Mouse (Mus musculus) neural tube, embryonic 14.5 days (tissue): Measurements from ENCODE around the gene C2cd2. TPM values are rescaled to one million over a fixed set of nuclear protein-coding genes. Genes with fewer than 3 reads are reported as not detected.

Experiments used
- ATAC-seq: fragments of 200-750 bp; cut with Nextera tagmentation; 2 replicates; pipeline ENCODE4 v1.8.0; 2017; ENCODE audit warnings: low read depth, mild to moderate bottlenecking, moderate TSS enrichment, moderate library complexity
- H3K27ac ChIP-seq: fragments of 300-500 bp; sonication (generic); 2 replicates; pipeline ENCODE4 v1.5.1; 2014; ENCODE audit warnings: low read depth, mild to moderate bottlenecking, control low read depth, low read length, moderate library complexity, mixed read lengths
- H3K27me3 ChIP-seq: fragments of 300-500 bp; sonication (generic); 2 replicates; pipeline ENCODE4 v1.6.1; 2014; ENCODE audit warnings: low read length; ENCODE audit not compliant: control insufficient read depth, insufficient read depth
- H3K36me3 ChIP-seq: fragments of 300-500 bp; sonication (generic); 2 replicates; pipeline ENCODE4 v1.6.1; 2014; ENCODE audit warnings: low read length, mixed read lengths; ENCODE audit not compliant: control insufficient read depth, insufficient read depth
- H3K4me1 ChIP-seq: fragments of 300-500 bp; sonication (generic); 2 replicates; pipeline ENCODE4 v1.6.1; 2014; ENCODE audit warnings: low read length; ENCODE audit not compliant: control insufficient read depth, insufficient read depth
- H3K4me2 ChIP-seq: fragments of 300-500 bp; sonication (generic); 2 replicates; pipeline ENCODE4 v1.6.1; 2014; ENCODE audit warnings: mild to moderate bottlenecking, low read depth, low read length, control low read depth
- H3K4me3 ChIP-seq: fragments of 300-500 bp; sonication (generic); 2 replicates; pipeline ENCODE4 v1.5.1; 2014; ENCODE audit warnings: low read depth, low read length, control low read depth, mixed read lengths
- H3K9ac ChIP-seq: fragments of 300-500 bp; sonication (generic); replicated peaks from 2 replicates; pipeline ENCODE4 v1.6.1; 2014; ENCODE audit warnings: low read depth, mild to moderate bottlenecking, control low read depth, low read length, mixed read lengths
- H3K9me3 ChIP-seq: fragments of 300-500 bp; sonication (generic); 2 replicates; pipeline ENCODE4 v1.6.1; 2016; ENCODE audit warnings: low read length; ENCODE audit not compliant: control insufficient read depth
- WGBS: fragments of 180-500 bp; shearing (Covaris S2); extraction: QIAGEN DNeasy Blood & Tissue Kit; methylation state at CpG from one replicate; pipeline ENCODE4 v1.1.7; 2014; 5-methylcytosine and 5-hydroxymethylcytosine counted together
- polyA plus RNA-seq: library from polyadenylated mRNA; unstranded; fragments of >200 nt; fragmentation: Nextera tagmentation; extraction: Ambion mirVana; gene quantifications from 2 replicates; pipeline ENCODE4 v1.2.1, GENCODE M21; 2014

The C2cd2 gene
- polyA plus RNA-seq, 1 experiment from 2014 or later, result 15.0 TPM

DNA sequence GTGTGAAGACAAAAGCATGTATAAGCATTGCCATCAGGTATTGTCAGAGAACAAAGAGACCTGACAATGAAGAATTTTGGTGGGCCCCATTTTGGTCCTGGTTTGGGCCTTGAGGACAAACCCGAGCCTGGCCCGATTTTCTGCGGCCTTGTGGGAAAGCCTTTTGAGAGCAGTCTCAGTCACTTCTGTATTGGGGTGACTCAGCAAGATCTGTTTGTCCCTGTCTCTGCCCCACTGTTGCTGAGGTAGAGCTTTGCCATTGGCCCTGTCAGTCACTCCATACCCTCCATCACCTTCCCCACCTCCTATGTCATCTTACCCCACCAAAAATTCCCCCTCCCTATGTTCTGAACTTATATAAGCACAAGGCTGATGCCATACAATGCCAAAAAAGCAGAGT is 15.3 kb upstream of the C2cd2 start:
- no peak overlapping the region for H3K27ac ChIP-seq
- H3K4me3 ChIP-seq, result no peak overlapping the region
- no peaks in the 10 kb centered on the region for H3K9me3 ChIP-seq
- 72% methylated on average over 3 of the region's 3 CpGs for WGBS
- no peak overlapping the region for H3K9ac ChIP-seq
- H3K36me3 ChIP-seq, result no peaks in the 10 kb centered on the region
- ATAC-seq, result no peak
- no peaks in the 10 kb centered on the region for H3K27me3 ChIP-seq
- H3K4me2 ChIP-seq, result no peak overlapping the region
- no peaks in the 10 kb centered on the region for H3K4me1 ChIP-seq

DNA sequence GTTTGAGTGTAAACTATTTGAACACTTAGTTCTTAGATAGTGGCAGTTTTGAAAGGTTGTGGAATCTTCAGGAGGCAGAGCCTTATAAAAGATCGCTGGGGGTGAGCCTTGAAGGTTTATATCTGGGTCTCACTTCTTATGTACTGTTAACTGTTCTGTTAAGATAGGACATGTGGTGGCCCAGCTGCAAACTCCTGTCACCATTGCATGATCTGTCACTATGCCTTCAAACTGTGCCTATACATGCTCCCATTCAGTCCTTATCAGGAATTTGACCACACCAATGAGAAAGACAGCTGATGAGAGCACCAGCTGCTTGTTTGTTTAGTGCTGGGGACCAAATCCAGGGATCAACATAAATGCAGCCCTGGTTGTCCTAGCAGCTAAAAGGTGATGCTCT is 14.9 kb upstream of the C2cd2 start:
- Histone ChIP-seq H3K36me3 (no peaks in the 10 kb centered on the region), H3K4me1 (no peaks in the 10 kb centered on the region), H3K4me3 (no peak overlapping the region), H3K4me2 (no peak overlapping the region), H3K27me3 (no peaks in the 10 kb centered on the region), H3K9ac (no peak overlapping the region), H3K27ac (no peak overlapping the region), H3K9me3 (no peaks in the 10 kb centered on the region)
- WGBS, result 71% methylated on average over 1 of the region's 1 CpGs
- no peak for ATAC-seq

DNA sequence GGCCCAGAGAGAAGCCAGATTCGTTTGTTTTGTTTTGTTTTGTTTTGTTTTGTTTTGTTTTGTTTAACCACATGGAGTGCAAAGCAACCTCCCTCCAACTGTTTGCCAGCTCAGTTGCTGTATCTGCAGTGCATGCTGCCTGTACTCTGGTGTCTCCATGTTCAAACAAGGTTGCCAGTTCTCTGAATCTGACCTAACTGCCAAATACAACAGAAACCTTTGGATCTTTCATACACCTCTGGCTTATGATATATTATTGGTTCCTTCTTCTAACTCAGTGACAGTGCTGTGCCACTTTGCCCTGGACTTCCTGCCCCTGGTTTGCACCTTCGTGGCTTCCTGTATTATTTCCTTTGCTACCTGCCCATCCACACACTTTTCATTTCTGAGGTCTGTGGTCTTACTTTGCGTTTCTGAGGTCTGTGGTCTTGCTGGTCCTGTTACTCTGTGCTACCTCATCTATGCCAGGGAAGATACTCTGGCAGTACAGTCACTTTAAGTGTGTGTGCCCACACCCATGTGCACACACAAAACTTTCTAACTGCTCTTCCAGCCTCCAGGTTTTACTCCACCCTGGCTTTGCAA is 1.6 kb upstream of the C2cd2 start:
- no peak overlapping the region for H3K4me2 ChIP-seq
- WGBS, result 85% methylated on average over 3 of the region's 3 CpGs
- no peaks in the 10 kb centered on the region for H3K36me3 ChIP-seq
- H3K4me1 ChIP-seq, result peaks cover 10% of the 10 kb centered on the region; the same call in 1 of the 2 replicates
- H3K9ac ChIP-seq, result no peak overlapping the region
- H3K9me3 ChIP-seq, result no peaks in the 10 kb centered on the region
- ATAC-seq, result no peak
- no peak overlapping the region for H3K4me3 ChIP-seq
- no peaks in the 10 kb centered on the region; the same call in 1 of the 2 replicates for H3K27me3 ChIP-seq
- no peak overlapping the region for H3K27ac ChIP-seq

DNA sequence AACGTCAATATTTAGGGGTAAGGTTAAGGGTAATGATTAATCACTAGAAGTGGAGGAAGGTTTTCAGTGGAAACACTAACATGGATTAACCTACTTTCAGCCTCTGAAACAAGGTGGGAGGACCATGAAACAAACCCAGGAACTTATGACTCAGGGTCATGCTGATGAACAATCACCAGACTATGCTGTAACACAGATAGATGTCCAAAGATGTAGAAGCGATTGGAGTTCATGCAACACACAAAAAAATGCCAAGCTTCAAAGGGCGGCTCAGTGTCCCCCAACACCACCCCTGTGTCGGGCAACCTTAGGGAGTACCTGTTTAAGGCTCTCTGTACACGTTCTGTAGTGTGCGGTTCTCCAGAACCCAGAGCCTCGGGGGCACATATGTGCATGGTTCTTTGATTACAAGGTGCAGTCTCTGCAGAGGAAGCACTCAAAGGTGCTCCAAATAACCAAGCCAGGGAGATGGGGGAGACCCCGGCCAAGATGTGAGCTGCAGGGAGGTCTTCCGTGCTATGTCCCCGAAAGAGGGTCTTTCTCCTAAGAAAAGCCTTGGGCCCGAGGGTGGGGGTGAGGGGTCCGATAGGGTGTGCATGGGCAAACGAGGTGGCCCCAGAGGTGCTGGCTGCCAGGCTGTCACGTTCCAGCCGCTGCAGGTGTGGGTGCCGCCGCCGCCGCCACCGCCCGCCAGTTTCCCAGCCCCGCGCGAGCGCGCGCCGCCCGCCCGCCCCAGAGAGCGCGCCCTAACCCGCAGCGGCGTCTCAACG is 832 bp downstream of the C2cd2 start:
- H3K4me1 ChIP-seq, result peaks cover 10% of the 10 kb centered on the region; the same call in 1 of the 2 replicates
- H3K27ac ChIP-seq, result peak overlapping the region; percentile 99
- peak overlapping the region; percentile 92 for H3K9ac ChIP-seq
- ATAC-seq, result peak; percentile 49
- peak overlapping the region; percentile 75 for H3K4me3 ChIP-seq
- H3K36me3 ChIP-seq, result no peaks in the 10 kb centered on the region
- H3K4me2 ChIP-seq, result peak overlapping the region; percentile 84
- H3K27me3 ChIP-seq, result no peaks in the 10 kb centered on the region; the same call in 1 of the 2 replicates
- no peaks in the 10 kb centered on the region for H3K9me3 ChIP-seq
- 10% methylated on average over 29 of the region's 36 CpGs for WGBS

DNA sequence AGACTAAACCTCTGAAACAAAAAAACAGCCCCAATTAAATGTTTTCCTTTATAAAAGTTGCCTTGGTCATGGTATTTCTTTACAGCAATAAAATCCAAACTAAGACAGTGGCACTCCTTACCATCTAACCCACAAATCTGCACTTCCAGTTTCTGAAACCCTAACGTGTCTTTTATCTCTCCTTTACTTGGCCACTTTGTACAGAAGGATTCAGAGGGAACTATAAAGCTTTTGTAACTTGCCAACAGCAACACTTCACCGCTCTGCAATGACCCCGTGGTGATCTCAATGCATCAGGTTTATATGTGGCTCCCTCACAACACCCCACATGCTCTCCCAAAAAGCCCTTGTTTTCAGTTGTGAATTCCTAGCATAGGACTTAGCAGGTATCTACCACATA is 2.0 kb downstream of the C2cd2 start:
- no peaks in the 10 kb centered on the region for H3K36me3 ChIP-seq
- H3K9me3 ChIP-seq, result no peaks in the 10 kb centered on the region
- H3K9ac ChIP-seq, result no peak overlapping the region
- 91% methylated on average over 3 of the region's 3 CpGs for WGBS
- no peaks in the 10 kb centered on the region; the same call in 1 of the 2 replicates for H3K27me3 ChIP-seq
- H3K4me1 ChIP-seq, result peaks cover 10% of the 10 kb centered on the region; the same call in 1 of the 2 replicates
- no peak overlapping the region for H3K27ac ChIP-seq
- ATAC-seq, result no peak
- H3K4me3 ChIP-seq, result no peak overlapping the region
- H3K4me2 ChIP-seq, result no peak overlapping the region

DNA sequence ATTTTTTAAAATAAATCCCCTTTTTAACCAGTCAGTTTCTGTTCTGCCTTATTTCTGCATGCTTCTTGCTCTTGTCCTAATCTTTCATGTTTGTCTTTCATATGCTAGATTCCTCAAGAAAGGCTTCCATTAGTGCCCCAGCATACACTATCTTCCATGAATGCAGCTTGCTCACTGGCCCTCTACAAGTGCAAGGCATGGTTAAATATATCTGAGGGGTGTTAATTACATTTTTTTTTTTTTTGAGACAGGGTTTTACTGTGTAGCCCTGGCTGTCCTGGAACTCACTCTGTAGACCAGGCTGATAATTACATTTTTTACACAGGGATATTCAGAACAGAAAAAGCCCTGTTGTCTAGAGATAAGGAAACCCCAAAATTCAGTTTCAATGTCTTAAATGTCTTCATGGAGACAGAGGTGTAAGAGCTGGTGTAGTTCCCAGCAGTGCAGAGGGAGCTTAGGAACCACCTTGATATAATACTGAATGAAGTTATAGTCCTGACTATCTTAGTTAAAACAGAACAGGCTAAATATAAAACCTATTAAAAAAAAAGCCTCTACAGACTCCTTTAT is 3.9 kb downstream of the C2cd2 start:
- H3K9me3 ChIP-seq, result no peaks in the 10 kb centered on the region
- no peaks in the 10 kb centered on the region; the same call in 1 of the 2 replicates for H3K36me3 ChIP-seq
- H3K4me2 ChIP-seq, result no peak overlapping the region
- H3K27me3 ChIP-seq, result no peaks in the 10 kb centered on the region; the same call in 1 of the 2 replicates
- peaks cover 10% of the 10 kb centered on the region; the same call in 1 of the 2 replicates for H3K4me1 ChIP-seq
- H3K27ac ChIP-seq, result no peak overlapping the region
- ATAC-seq, result no peak
- no peak overlapping the region for H3K9ac ChIP-seq
- no peak overlapping the region for H3K4me3 ChIP-seq

DNA sequence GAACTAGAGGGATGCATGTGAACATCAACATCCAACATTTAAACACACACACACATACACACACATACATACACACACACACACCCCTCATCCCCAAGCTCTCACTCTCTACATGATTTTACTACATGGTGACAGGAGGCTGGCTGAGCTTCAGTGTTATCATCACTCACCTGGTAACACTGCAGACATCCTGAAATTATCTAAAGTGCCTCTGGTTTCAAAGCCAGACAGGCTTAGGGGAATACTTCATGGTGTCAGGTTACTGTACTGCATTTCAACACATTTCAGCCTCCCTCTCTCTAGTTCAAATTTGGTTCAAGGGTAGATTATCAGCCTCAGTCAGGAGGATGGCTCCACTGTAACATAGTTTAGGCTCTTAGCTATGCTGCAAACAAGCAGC is 4.8 kb downstream of the C2cd2 start:
- Histone ChIP-seq H3K4me1 (peaks cover 10% of the 10 kb centered on the region; the same call in 1 of the 2 replicates), H3K9me3 (no peaks in the 10 kb centered on the region), H3K27me3 (no peaks in the 10 kb centered on the region; the same call in 1 of the 2 replicates), H3K4me3 (no peak overlapping the region), H3K36me3 (no peaks in the 10 kb centered on the region; the same call in 1 of the 2 replicates), H3K4me2 (no peak overlapping the region), H3K27ac (no peak overlapping the region), H3K9ac (no peak overlapping the region)
- ATAC-seq, result no peak

DNA sequence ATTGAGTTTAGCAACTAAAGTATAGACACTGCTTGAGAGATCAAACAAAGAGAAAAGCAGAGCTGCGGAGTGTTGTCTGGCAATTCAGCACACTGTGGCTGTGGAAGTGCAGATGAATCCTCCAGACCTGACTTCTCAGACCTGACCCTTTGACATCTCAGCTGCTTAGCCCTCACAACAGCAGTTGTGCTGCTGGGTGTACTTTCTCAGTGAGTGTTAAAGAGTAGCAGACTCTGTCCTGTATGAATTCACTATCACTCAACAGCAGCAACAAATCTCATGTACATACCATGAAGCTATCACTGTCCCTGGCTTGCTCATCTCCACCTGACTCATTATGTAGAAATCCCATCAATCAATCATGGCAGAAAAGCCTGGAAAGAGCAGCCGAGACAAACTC is 6.4 kb downstream of the C2cd2 start:
- Histone ChIP-seq H3K9ac (no peak overlapping the region), H3K4me2 (no peak overlapping the region), H3K9me3 (no peaks in the 10 kb centered on the region), H3K36me3 (peaks cover 6% of the 10 kb centered on the region; the same call in 1 of the 2 replicates), H3K4me1 (peaks cover 4% of the 10 kb centered on the region; the same call in 1 of the 2 replicates), H3K27ac (no peak overlapping the region), H3K4me3 (no peak overlapping the region), H3K27me3 (no peaks in the 10 kb centered on the region)
- no peak for ATAC-seq
- 76% methylated on average over 2 of the region's 2 CpGs for WGBS

DNA sequence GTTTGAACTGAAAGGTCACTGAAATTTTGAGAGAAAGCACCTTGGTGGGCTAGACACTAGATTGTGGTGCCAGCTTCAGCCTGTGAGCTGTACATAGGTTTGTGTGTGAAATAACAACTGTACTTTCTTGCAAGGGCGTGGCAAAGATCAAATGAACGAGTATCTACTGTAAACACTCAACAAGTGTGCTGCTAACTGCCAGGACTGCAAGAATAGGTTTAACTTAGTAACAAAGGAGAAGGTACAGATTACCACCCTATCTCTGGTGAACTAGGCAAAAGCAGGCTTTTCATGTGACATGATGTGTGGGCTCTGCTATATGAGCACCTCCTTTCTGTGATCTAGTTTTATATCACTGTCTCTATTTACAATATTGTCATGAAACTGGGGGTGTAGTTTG is 9.1 kb downstream of the C2cd2 start:
- 91% methylated on average over 2 of the region's 2 CpGs for WGBS
- no peak overlapping the region for H3K9ac ChIP-seq
- H3K4me2 ChIP-seq, result no peak overlapping the region
- no peak overlapping the region for H3K27ac ChIP-seq
- H3K9me3 ChIP-seq, result no peaks in the 10 kb centered on the region
- H3K27me3 ChIP-seq, result no peaks in the 10 kb centered on the region
- no peak for ATAC-seq
- no peaks in the 10 kb centered on the region for H3K4me1 ChIP-seq
- H3K36me3 ChIP-seq, result peaks cover 24% of the 10 kb centered on the region
- no peak overlapping the region for H3K4me3 ChIP-seq
